Mouse (Mus musculus): ENCODE results near the gene Il9r.

GRCm38 (mm10) chr11:32219287-32219686 lies 19.2 kb upstream of the Il9r start:
- TF ChIP-seq CTCF (IDR thresholded peaks at IDR 0.05; ENCODE audit: extremely low read depth, insufficient read depth, insufficient read length, insufficient replicate concordance) = no peak
- no peak for TF ChIP-seq POLR2A (IDR thresholded peaks at IDR 0.05; ENCODE audit: low read depth, low read length)

Data from spleen, adult 2 months (tissue).